Mouse (Mus musculus): Measurements from ENCODE around the gene Arfgap3.

DNA sequence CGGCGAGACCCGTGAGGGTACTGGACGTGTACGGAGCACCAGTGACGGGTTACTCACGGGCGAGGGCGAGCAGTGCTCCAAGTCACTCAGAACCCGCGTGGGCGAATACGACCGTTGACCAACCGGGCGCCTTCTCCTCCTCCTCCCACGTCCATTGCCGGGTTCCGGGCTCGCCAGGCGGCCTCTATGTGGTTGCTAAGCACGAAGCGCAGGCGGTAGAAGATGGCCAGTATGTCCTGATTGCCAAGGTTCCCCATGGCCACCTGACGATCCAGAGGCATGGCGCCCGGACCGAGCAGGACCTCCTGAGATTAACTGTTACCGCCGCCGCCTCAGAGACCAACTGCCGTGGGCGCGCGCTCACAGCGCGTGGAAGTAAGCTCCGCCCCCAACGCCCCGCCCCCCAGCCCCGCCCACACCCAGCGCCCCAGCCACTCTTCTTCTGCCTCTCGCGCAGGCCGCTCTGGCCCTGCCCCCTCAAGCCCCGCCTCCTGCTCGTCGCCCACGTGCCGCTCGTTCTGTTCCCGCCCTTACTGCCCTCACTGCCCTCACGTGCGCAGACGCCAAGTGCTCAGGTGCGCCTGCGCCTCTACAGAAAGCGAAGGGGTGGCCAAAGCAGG is 17.0 kb upstream of the Arfgap3 start:
- TF ChIP-seq CTCF (conservative IDR thresholded peaks at IDR 0.05; ENCODE audit: low read length) (no peak), NANOG (IDR thresholded peaks at IDR 0.05; ENCODE audit: borderline replicate concordance, low read length) (no peak), POU5F1 (IDR thresholded peaks at IDR 0.05; ENCODE audit: borderline replicate concordance, low read length) (no peak)

Measured in E14TG2a.4 (cell line).